Mouse (Mus musculus) brain, embryonic 14.5 days (tissue): ENCODE data around the gene Cox19.

Experiments used
- CTCF ChIP-seq: fragments of 200-500 bp; IDR thresholded peaks from 2 replicates; pipeline ENCODE4 v1.5.1; 2012; ENCODE audit warnings: inconsistent platforms, mild to moderate bottlenecking, moderate library complexity, borderline replicate concordance; ENCODE audit not compliant: insufficient read depth, insufficient read length; ENCODE audit errors: extremely low read depth
- POLR2A ChIP-seq: fragments of 200-500 bp; IDR thresholded peaks from 2 replicates; pipeline ENCODE4 v1.6.1; 2012; ENCODE audit warnings: mild to moderate bottlenecking, inconsistent platforms, borderline replicate concordance; ENCODE audit not compliant: poor library complexity, insufficient read depth, insufficient read length, severe bottlenecking; ENCODE audit errors: extremely low read depth

DNA sequence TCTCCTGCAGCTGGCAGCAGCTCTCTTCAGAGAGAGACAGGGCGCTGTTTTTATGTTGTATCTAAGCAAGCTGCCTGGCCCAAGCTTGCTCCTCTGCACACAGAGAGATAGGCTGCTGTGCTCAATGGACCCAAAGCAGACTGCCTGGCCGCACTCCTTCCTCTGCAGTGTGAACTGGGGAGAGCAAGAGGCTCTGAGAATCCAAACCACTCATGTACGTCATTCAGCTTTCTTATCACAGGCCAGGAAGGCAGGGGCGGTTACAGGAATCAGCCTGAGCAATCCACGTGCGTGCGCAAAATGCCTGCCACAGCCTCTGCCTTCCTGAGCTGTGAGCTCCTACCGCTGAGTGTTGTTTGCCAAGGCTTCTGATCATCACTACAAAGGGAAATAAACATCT, 31.5 kb upstream of the Cox19 start:
- TF ChIP-seq CTCF: no peak
- no peak for TF ChIP-seq POLR2A
